Mouse (Mus musculus) midbrain, embryonic 12.5 days (tissue): ENCODE results near the gene Gucd1. TPM values are rescaled to one million over a fixed set of nuclear protein-coding genes. Genes with fewer than 3 reads are reported as not detected.
"Not testable (repeated sequence)": the region's sequence is repeated elsewhere in the genome, so short reads cannot be mapped to it uniquely, and the experiment has no call there.

ENCODE experiments used
- ATAC-seq: fragments of 200-750 bp; cut with Nextera tagmentation; 2 replicates; pipeline ENCODE4 v1.8.0; 2017; ENCODE audit warnings: low read depth, moderate TSS enrichment, moderate library complexity; ENCODE audit not compliant: low FRiP score
- H3K27ac ChIP-seq: fragments of 300-500 bp; sonication (generic); replicated peaks from 2 replicates; pipeline ENCODE4 v1.5.1; 2016; ENCODE audit warnings: mild to moderate bottlenecking
- H3K27me3 ChIP-seq: fragments of 300-500 bp; sonication (generic); 2 replicates; pipeline ENCODE4 v1.6.1; 2016; ENCODE audit warnings: mild to moderate bottlenecking
- H3K36me3 ChIP-seq: fragments of 300-500 bp; sonication (generic); 2 replicates; pipeline ENCODE4 v1.6.1; 2016
- H3K4me1 ChIP-seq: fragments of 300-500 bp; sonication (generic); 2 replicates; pipeline ENCODE4 v1.6.1; 2016
- H3K4me2 ChIP-seq: fragments of 300-500 bp; sonication (generic); replicated peaks from 2 replicates; pipeline ENCODE4 v1.6.1; 2016; ENCODE audit warnings: mild to moderate bottlenecking, moderate library complexity
- H3K4me3 ChIP-seq: fragments of 300-500 bp; sonication (generic); 2 replicates; pipeline ENCODE4 v1.5.1; 2016; ENCODE audit warnings: mild to moderate bottlenecking
- H3K9ac ChIP-seq: fragments of 300-500 bp; sonication (generic); replicated peaks from 2 replicates; pipeline ENCODE4 v1.6.1; 2016; ENCODE audit warnings: mild to moderate bottlenecking, moderate library complexity
- H3K9me3 ChIP-seq: fragments of 300-500 bp; sonication (generic); 2 replicates; pipeline ENCODE4 v1.6.1; 2016; ENCODE audit warnings: mild to moderate bottlenecking
- WGBS: fragments of 180-500 bp; shearing (Covaris S2); methylation state at CpG from one replicate; pipeline ENCODE4 v1.1.7; 2016; 5-methylcytosine and 5-hydroxymethylcytosine counted together
- polyA plus RNA-seq: library from polyadenylated mRNA; unstranded; fragments of >200 nt; fragmentation: Nextera tagmentation; extraction: Ambion mirVana; gene quantifications from 2 replicates; pipeline ENCODE4 v1.2.1, GENCODE M21; 2016

Gucd1 gene
- polyA plus RNA-seq, result 28.0 and 29.3 TPM in 2 replicates

DNA sequence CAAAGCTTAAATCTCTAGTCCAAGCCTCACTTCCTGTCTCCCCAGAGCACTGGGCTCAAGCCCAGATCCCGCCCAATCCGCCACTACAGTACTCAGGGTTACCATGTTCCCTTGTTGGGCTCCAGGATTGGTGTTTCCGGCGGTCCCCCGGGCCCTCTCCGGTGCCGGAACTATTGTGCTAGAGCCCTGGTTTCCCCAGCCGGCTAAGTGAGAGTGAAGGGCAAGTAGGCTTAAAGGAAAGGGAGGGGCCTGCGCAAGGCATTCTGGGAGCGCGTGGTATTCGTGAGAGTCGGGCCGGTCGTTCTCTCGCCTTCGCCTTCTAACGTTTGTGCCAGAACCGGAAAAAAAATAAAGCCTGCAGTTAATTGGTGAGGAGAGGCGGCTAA lies at the start of gene Gucd1:
TSS of gene Gucd1 (minus strand) at position 215 of the 386 bp plus-strand sequence.
- under 1% methylated on average over 20 of the region's 20 CpGs for WGBS
- H3K4me2 ChIP-seq, result peak within 1 kb of the TSS; percentile 89
- peaks cover 31% of the 10 kb centered on the region for H3K36me3 ChIP-seq
- H3K9ac ChIP-seq, result peak within 1 kb of the TSS; percentile 92
- peak; percentile 90 for ATAC-seq
- H3K27me3 ChIP-seq, result no peaks in the 10 kb centered on the region
- peaks cover 26% of the 10 kb centered on the region for H3K4me1 ChIP-seq
- H3K4me3 ChIP-seq, result peak within 1 kb of the TSS; percentile 89
- no peaks in the 10 kb centered on the region for H3K9me3 ChIP-seq
- H3K27ac ChIP-seq, result peak within 1 kb of the TSS; percentile 95

- H3K4me1 ChIP-seq, H3K9ac ChIP-seq, H3K4me3 ChIP-seq, H3K27ac ChIP-seq, H3K36me3 ChIP-seq, H3K4me2 ChIP-seq, ATAC-seq, H3K9me3 ChIP-seq: not testable (repeated sequence)
- WGBS, result 87% methylated on average over 2 of the region's 2 CpGs
- H3K27me3 ChIP-seq, result peaks cover 30% of the 10 kb centered on the region
Observed at GRCm38 (mm10) chr10:75566765-75567164, 49.0 kb upstream of the Gucd1 start.

- no peak for ATAC-seq
- Histone ChIP-seq H3K4me2 (no peak overlapping the region), H3K4me3 (no peak overlapping the region), H3K9me3 (no peaks in the 10 kb centered on the region), H3K9ac (no peak overlapping the region), H3K27me3 (peaks cover 34% of the 10 kb centered on the region), H3K27ac (no peak overlapping the region), H3K4me1 (no peaks in the 10 kb centered on the region), H3K36me3 (no peaks in the 10 kb centered on the region)
- 89% methylated on average over 5 of the region's 5 CpGs for WGBS
Observed at GRCm38 (mm10) chr10:75566321-75566720, 48.5 kb upstream of the Gucd1 start.

DNA sequence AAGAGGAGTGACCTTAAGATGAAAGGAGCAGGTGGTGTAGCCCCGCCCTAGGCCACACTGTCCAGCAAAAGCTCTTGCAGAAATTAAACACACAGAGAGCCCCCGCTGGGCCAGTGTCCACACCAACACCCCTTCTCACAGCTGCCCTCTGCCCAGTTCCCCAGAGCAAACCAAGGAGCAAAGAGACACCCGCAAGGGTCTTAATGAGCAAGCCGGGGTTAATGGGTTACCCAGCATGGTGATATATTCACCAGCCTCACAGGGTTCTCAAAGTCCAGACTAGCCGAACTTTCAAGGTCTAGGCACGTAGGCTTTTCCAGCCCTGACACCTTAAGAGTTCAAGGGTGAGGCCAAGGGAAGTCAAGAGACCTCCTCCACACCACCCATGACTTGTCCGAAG lies 48.1 kb upstream of the Gucd1 start:
- Histone ChIP-seq H3K4me2 (no peak overlapping the region), H3K36me3 (no peaks in the 10 kb centered on the region), H3K27me3 (peaks cover 38% of the 10 kb centered on the region), H3K9ac (no peak overlapping the region), H3K9me3 (no peaks in the 10 kb centered on the region), H3K4me1 (no peaks in the 10 kb centered on the region), H3K27ac (no peak overlapping the region), H3K4me3 (no peak overlapping the region)
- 87% methylated on average over 7 of the region's 7 CpGs for WGBS
- no peak for ATAC-seq

- no peak overlapping the region for H3K4me2 ChIP-seq
Observed at GRCm38 (mm10) chr10:75565436-75565835, 47.7 kb upstream of the Gucd1 start.

DNA sequence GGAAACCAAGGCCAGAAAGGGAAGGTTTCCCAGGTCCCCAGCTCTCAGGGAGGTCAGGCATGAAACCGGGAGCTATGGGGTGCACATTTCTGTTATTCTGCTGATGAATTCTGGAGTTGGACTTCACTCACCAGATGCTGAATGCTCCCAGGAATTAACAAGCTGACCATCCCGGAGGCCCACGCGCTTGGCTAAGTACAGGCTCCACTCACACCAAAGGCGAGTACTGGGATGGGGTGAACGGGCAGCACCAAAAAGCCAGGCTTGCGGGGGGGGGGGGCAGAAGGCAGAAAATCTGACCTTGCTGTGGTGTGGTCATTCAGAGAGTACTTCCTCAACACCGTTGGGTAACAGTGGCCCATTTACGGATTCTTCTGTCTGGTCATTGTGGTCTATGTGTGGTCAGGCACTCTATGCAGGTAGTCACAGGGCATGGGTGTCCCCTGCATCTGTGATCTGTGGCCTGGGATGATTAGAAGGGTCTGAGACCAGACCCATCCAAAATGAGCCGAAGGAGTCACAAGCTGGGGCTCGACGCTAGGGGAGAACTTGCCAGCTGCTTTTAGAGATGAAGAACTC lies 47.0 kb upstream of the Gucd1 start:
- WGBS, result 84% methylated on average over 12 of the region's 12 CpGs
- Histone ChIP-seq H3K27me3 (peaks cover 50% of the 10 kb centered on the region), H3K27ac (no peak overlapping the region), H3K4me2 (no peak overlapping the region), H3K9ac (no peak overlapping the region), H3K36me3 (no peaks in the 10 kb centered on the region), H3K9me3 (no peaks in the 10 kb centered on the region), H3K4me1 (peaks cover 8% of the 10 kb centered on the region), H3K4me3 (no peak overlapping the region)
- ATAC-seq, result no peak

More at GRCm38 (mm10) chr10:75565436-75565835, 47.7 kb upstream of the Gucd1 start:
- peaks cover 43% of the 10 kb centered on the region for H3K27me3 ChIP-seq
- no peaks in the 10 kb centered on the region for H3K9me3 ChIP-seq
- WGBS, result 78% methylated on average over 6 of the region's 6 CpGs
- H3K4me3 ChIP-seq, result no peak overlapping the region
- H3K9ac ChIP-seq, result no peak overlapping the region
- no peaks in the 10 kb centered on the region for H3K36me3 ChIP-seq
- no peak for ATAC-seq
- no peak overlapping the region for H3K27ac ChIP-seq
- H3K4me1 ChIP-seq, result peaks cover 4% of the 10 kb centered on the region; the same call in 1 of the 2 replicates

DNA sequence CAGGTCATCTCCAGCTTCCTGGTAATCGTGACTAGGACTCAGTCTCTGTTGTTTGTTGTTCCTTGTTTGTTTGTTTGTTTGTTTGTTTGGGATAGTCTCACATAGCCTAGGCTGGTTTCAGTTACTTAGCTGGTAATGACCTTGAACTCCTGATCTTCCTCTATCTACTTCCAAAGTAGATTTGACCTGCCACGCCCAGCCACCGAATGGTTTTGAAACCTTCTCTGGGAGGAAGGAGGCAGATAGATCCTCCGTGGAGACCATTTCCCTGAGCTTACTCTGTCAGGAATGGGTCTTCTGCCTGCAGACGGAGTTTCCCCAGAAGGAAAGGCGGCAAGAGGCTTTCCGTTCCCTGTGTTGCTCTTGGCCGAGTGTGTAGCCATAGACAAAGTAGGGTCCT lies 44.8 kb upstream of the Gucd1 start:
- H3K9me3 ChIP-seq, result no peaks in the 10 kb centered on the region
- WGBS, result 87% methylated on average over 8 of the region's 8 CpGs
- H3K27ac ChIP-seq, result no peak overlapping the region
- no peak overlapping the region for H3K9ac ChIP-seq
- no peak for ATAC-seq
- H3K4me1 ChIP-seq, result peaks cover 19% of the 10 kb centered on the region
- no peak overlapping the region for H3K4me3 ChIP-seq
- H3K4me2 ChIP-seq, result no peak overlapping the region
- H3K27me3 ChIP-seq, result peaks cover 50% of the 10 kb centered on the region
- no peaks in the 10 kb centered on the region for H3K36me3 ChIP-seq

DNA sequence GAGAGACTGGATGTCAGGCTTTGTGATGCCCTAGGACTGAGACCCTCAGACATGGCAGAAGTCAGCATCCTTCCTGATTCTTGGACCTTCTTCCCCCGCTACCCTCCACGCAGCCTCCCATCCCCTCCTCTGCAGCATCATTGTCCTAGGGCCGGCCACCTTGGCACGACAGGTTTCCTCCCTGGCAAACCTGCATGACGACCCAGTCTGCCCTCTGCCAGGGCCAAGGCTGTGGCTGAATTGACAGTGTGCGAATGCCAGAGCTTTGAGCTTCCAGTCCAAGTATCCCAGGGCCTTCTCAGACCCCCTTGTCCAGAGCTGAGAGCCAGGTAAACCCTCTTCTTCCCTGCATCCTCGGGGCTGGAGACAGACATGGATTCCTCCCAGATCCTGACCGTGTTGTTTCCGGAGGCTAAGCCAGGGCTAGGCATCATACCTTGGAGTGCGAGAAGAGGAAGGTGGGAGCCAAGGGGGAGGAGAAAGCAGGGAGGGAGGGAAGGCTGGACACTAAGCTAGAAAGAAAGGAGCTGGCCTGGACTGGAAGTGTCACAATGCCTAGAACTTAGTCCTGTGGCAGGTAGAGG lies 43.4 kb upstream of the Gucd1 start, which contains the start of gene Ggt1:
TSS of gene Ggt1 (plus strand) at position 534 of the 584 bp plus-strand sequence.
- peaks cover 55% of the 10 kb centered on the region for H3K27me3 ChIP-seq
- WGBS, result 56% methylated on average over 10 of the region's 10 CpGs
- no peak for ATAC-seq

GRCm38 (mm10) chr10:75560549-75560899 lies 42.8 kb upstream of the Gucd1 start:
- Histone ChIP-seq H3K4me2 (peak overlapping the region; percentile 94), H3K9me3 (no peaks in the 10 kb centered on the region), H3K4me1 (peaks cover 36% of the 10 kb centered on the region), H3K27me3 (peaks cover 55% of the 10 kb centered on the region), H3K27ac (peak overlapping the region; percentile 82; the same call in 1 of the 2 replicates), H3K36me3 (no peaks in the 10 kb centered on the region), H3K9ac (peak overlapping the region; percentile 77; the same call in 1 of the 2 replicates), H3K4me3 (peak overlapping the region; percentile 63)
- 11% methylated on average over 6 of the region's 6 CpGs for WGBS
- ATAC-seq, result peak; percentile 10; the same call in 1 of the 2 replicates

More for the DNA sequence above, 43.4 kb upstream of the Gucd1 start, which contains the start of gene Ggt1:
- Histone ChIP-seq H3K36me3 (no peaks in the 10 kb centered on the region), H3K4me2 (peak within 1 kb of the TSS; percentile 94), H3K9ac (peak within 1 kb of the TSS; percentile 77; the same call in 1 of the 2 replicates), H3K4me3 (peak within 1 kb of the TSS; percentile 63; the same call in 1 of the 2 replicates), H3K4me1 (peaks cover 30% of the 10 kb centered on the region), H3K9me3 (no peaks in the 10 kb centered on the region), H3K27ac (peak within 1 kb of the TSS; percentile 82; the same call in 1 of the 2 replicates)

DNA sequence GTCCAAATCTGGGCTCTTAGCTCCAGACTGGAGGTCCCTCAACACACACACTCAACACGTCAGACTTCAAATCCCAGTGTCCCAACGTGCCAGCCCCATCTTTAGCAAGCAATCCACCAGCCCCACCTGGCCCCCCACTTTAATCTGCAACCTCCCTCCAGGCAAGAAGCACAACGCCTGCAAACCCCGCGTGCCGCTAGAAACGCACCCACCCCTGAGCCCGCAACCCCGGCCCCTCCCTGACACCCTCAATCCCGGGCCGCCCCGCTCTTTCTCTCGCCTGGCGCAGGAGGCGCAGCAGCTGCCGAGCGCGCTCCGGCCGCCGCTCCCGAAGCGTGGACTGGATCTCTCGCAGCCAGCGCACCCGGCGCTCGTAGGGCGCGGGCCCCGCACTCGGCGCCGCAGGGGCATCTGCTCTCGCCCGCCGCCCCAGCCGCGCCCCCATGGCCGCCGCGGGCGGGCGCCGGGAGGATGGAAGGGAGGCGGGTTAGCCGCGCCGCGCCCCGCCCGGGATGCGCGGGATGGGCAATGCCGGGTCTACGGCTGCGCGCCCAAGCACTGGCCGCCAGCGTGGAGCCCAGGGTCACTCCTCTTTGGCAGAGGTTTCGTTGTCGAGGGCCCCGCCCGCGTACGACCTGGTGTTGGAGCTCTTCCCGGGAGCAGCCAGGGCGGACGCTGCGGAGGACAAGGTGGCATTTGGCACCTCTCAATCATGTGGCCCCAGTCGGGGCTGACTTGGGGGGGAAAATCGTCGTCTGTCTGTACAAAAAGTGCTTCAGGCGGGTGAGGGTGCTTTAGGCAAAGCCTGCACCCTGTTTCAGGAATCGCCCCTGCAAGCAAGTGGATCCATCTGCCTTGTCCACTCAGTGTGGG lies 42.1 kb upstream of the Gucd1 start, which contains the start of gene Lrrc75b:
TSS of gene Lrrc75b (minus strand) at position 655 of the 873 bp plus-strand sequence.
- 1% methylated on average over 69 of the region's 75 CpGs for WGBS
- Histone ChIP-seq H3K9me3 (no peaks in the 10 kb centered on the region), H3K4me3 (peak within 1 kb of the TSS; percentile 63), H3K4me2 (peak within 1 kb of the TSS; percentile 94), H3K36me3 (no peaks in the 10 kb centered on the region), H3K27ac (peak within 1 kb of the TSS; percentile 82), H3K4me1 (peaks cover 36% of the 10 kb centered on the region), H3K27me3 (peaks cover 55% of the 10 kb centered on the region), H3K9ac (peak within 1 kb of the TSS; percentile 77)
- ATAC-seq, result peak; percentile 53; the same call in 1 of the 2 replicates

GRCm38 (mm10) chr10:75559041-75559675 lies 41.4 kb upstream of the Gucd1 start:
- peaks cover 36% of the 10 kb centered on the region for H3K4me1 ChIP-seq
- H3K27ac ChIP-seq, result peak overlapping the region; percentile 82
- H3K36me3 ChIP-seq, result no peaks in the 10 kb centered on the region
- peak overlapping the region; percentile 63 for H3K4me3 ChIP-seq
- 5% methylated on average over 14 of the region's 14 CpGs for WGBS
- ATAC-seq, result peak; percentile 28; the same call in 1 of the 2 replicates
- H3K9ac ChIP-seq, result peak overlapping the region; percentile 77
- peaks cover 55% of the 10 kb centered on the region for H3K27me3 ChIP-seq
- no peaks in the 10 kb centered on the region for H3K9me3 ChIP-seq
- peak overlapping the region; percentile 94 for H3K4me2 ChIP-seq
